Mouse (Mus musculus): ENCODE results near the gene Gm10570. TPM values are rescaled to one million over a fixed set of nuclear protein-coding genes. Genes with fewer than 3 reads are reported as not detected.

The Gm10570 gene
- polyA plus RNA-seq, 1 experiment, result 1.7 TPM

- TF ChIP-seq CTCF (IDR thresholded peaks at IDR 0.05; ENCODE audit: borderline replicate concordance, insufficient read depth, low read depth, low read length), result no peak
- TF ChIP-seq POLR2A (IDR thresholded peaks at IDR 0.05; ENCODE audit: borderline replicate concordance, insufficient read depth, low read length), result no peak
- Histone ChIP-seq H3K4me3 (replicated peaks; ENCODE audit: insufficient read depth, low read depth, low read length) (no peak overlapping the region), H3K27ac (ENCODE audit: insufficient read depth, low read length) (no peak overlapping the region), H3K4me1 (ENCODE audit: control insufficient read depth, insufficient read depth, low read length) (peaks cover 14% of the 10 kb centered on the region; the same call in 1 of the 2 replicates), H3K27me3 (ENCODE audit: control insufficient read depth, insufficient read depth, low read length) (no peaks in the 10 kb centered on the region)
- no peak for DNase-seq
- 80% methylated on average over 10 of the region's 10 CpGs for WGBS
Observed at GRCm38 (mm10) chr4:130316691-130317090, 8.2 kb upstream of the Gm10570 start.

GRCm38 (mm10) chr4:130315771-130316527 is 7.5 kb upstream of the Gm10570 start:
- Histone ChIP-seq H3K4me1 (ENCODE audit: control insufficient read depth, insufficient read depth, low read length) (peaks cover 18% of the 10 kb centered on the region; the same call in 1 of the 2 replicates), H3K27me3 (ENCODE audit: control insufficient read depth, insufficient read depth, low read length) (no peaks in the 10 kb centered on the region), H3K4me3 (replicated peaks; ENCODE audit: insufficient read depth, low read depth, low read length) (no peak overlapping the region), H3K27ac (ENCODE audit: insufficient read depth, low read length) (no peak overlapping the region)
- peak; percentile 53 to 62 for DNase-seq
- TF ChIP-seq POLR2A (IDR thresholded peaks at IDR 0.05; ENCODE audit: borderline replicate concordance, insufficient read depth, low read length) (no peak), CTCF (IDR thresholded peaks at IDR 0.05; ENCODE audit: borderline replicate concordance, insufficient read depth, low read depth, low read length) (no peak)
- 36% methylated on average over 13 of the region's 13 CpGs for WGBS

- Histone ChIP-seq H3K4me3 (replicated peaks; ENCODE audit: insufficient read depth, low read depth, low read length) (no peak overlapping the region), H3K27me3 (ENCODE audit: control insufficient read depth, insufficient read depth, low read length) (no peaks in the 10 kb centered on the region), H3K27ac (ENCODE audit: insufficient read depth, low read length) (no peak overlapping the region), H3K4me1 (ENCODE audit: control insufficient read depth, insufficient read depth, low read length) (peaks cover 27% of the 10 kb centered on the region; the same call in 1 of the 2 replicates)
- no peak for TF ChIP-seq POLR2A (IDR thresholded peaks at IDR 0.05; ENCODE audit: borderline replicate concordance, insufficient read depth, low read length)
- TF ChIP-seq CTCF (IDR thresholded peaks at IDR 0.05; ENCODE audit: borderline replicate concordance, insufficient read depth, low read depth, low read length), result no peak
- DNase-seq, result no peak
- 88% methylated on average over 4 of the region's 4 CpGs for WGBS
Observed at GRCm38 (mm10) chr4:130313552-130313951, 5.1 kb upstream of the Gm10570 start.

- Histone ChIP-seq H3K27me3 (ENCODE audit: control insufficient read depth, insufficient read depth, low read length) (no peaks in the 10 kb centered on the region), H3K27ac (ENCODE audit: insufficient read depth, low read length) (no peak overlapping the region), H3K4me3 (replicated peaks; ENCODE audit: insufficient read depth, low read depth, low read length) (no peak overlapping the region), H3K4me1 (ENCODE audit: control insufficient read depth, insufficient read depth, low read length) (peaks cover 27% of the 10 kb centered on the region; the same call in 1 of the 2 replicates)
- no peak for DNase-seq
- WGBS, result 47% methylated on average over 3 of the region's 3 CpGs
- TF ChIP-seq CTCF (IDR thresholded peaks at IDR 0.05; ENCODE audit: borderline replicate concordance, insufficient read depth, low read depth, low read length) (no peak), POLR2A (IDR thresholded peaks at IDR 0.05; ENCODE audit: borderline replicate concordance, insufficient read depth, low read length) (no peak)
Observed at GRCm38 (mm10) chr4:130312526-130312925, 4.1 kb upstream of the Gm10570 start.

GRCm38 (mm10) chr4:130309254-130309653 is 780 bp upstream of the Gm10570 start:
- H3K4me1 ChIP-seq (ENCODE audit: control insufficient read depth, insufficient read depth, low read length), result peaks cover 29% of the 10 kb centered on the region
- peak overlapping the region; percentile 85 for H3K27ac ChIP-seq (ENCODE audit: insufficient read depth, low read length)
- no peaks in the 10 kb centered on the region for H3K27me3 ChIP-seq (ENCODE audit: control insufficient read depth, insufficient read depth, low read length)
- DNase-seq, result peak; percentile 36 to 54
- 28% methylated on average over 8 of the region's 8 CpGs for WGBS
- peak overlapping the region; percentile 86 for H3K4me3 ChIP-seq (replicated peaks; ENCODE audit: insufficient read depth, low read depth, low read length)
- TF ChIP-seq CTCF (IDR thresholded peaks at IDR 0.05; ENCODE audit: borderline replicate concordance, insufficient read depth, low read depth, low read length) (no peak), POLR2A (IDR thresholded peaks at IDR 0.05; ENCODE audit: borderline replicate concordance, insufficient read depth, low read length) (no peak)

- Histone ChIP-seq H3K27ac (ENCODE audit: insufficient read depth, low read length) (peak overlapping the region; percentile 85), H3K4me3 (replicated peaks; ENCODE audit: insufficient read depth, low read depth, low read length) (peak overlapping the region; percentile 86), H3K27me3 (ENCODE audit: control insufficient read depth, insufficient read depth, low read length) (no peaks in the 10 kb centered on the region), H3K4me1 (ENCODE audit: control insufficient read depth, insufficient read depth, low read length) (peaks cover 29% of the 10 kb centered on the region)
- no peak for TF ChIP-seq CTCF (IDR thresholded peaks at IDR 0.05; ENCODE audit: borderline replicate concordance, insufficient read depth, low read depth, low read length)
- TF ChIP-seq POLR2A (IDR thresholded peaks at IDR 0.05; ENCODE audit: borderline replicate concordance, insufficient read depth, low read length), result 0 out of 2 replicates have a peak, but pooled peaks have one; percentile 29
- 3% methylated on average over 23 of the region's 23 CpGs for WGBS
- DNase-seq, result peak; percentile 72 to 76
Observed at GRCm38 (mm10) chr4:130307851-130308230, 633 bp downstream of the Gm10570 start.

- WGBS, result 48% methylated on average over 10 of the region's 10 CpGs
- H3K27ac ChIP-seq (ENCODE audit: insufficient read depth, low read length), result no peak overlapping the region
- no peak overlapping the region for H3K4me3 ChIP-seq (replicated peaks; ENCODE audit: insufficient read depth, low read depth, low read length)
- H3K27me3 ChIP-seq (ENCODE audit: control insufficient read depth, insufficient read depth, low read length), result no peaks in the 10 kb centered on the region
- DNase-seq, result peak; percentile 50 to 63
- H3K4me1 ChIP-seq (ENCODE audit: control insufficient read depth, insufficient read depth, low read length), result peaks cover 24% of the 10 kb centered on the region
- TF ChIP-seq CTCF (IDR thresholded peaks at IDR 0.05; ENCODE audit: borderline replicate concordance, insufficient read depth, low read depth, low read length) (no peak), POLR2A (IDR thresholded peaks at IDR 0.05; ENCODE audit: borderline replicate concordance, insufficient read depth, low read length) (no peak)
Observed at GRCm38 (mm10) chr4:130306796-130307630, 1.5 kb downstream of the Gm10570 start.
